Mouse (Mus musculus) CH12.LX (cell line): ENCODE results near the gene Serpinh1.

Experiments
- CTCF ChIP-seq, 2 experiments: IDR thresholded peaks in 1 of 2; conservative IDR thresholded peaks in 1 of 2; 2 replicates each; pipeline ENCODE4 v1.5.1; 2011 to 2012; ENCODE audit warnings: low read depth in 2 of 2, low read length in 2 of 2, improper control_type of control experiment in 1 of 2, inconsistent platforms in 1 of 2, mild to moderate bottlenecking in 1 of 2, moderate library complexity in 1 of 2
- EP300 ChIP-seq: IDR thresholded peaks from 2 replicates; pipeline ENCODE4 v1.6.1; 2011; ENCODE audit warnings: low read length, improper control_type of control experiment
- MAZ ChIP-seq: IDR thresholded peaks from 2 replicates; pipeline ENCODE4 v1.6.1; 2012; ENCODE audit warnings: low read depth, mild to moderate bottlenecking, inconsistent platforms, low read length, improper control_type of control experiment, moderate library complexity
- MXI1 ChIP-seq: IDR thresholded peaks from 2 replicates; pipeline ENCODE4 v1.6.1; 2011; ENCODE audit warnings: mild to moderate bottlenecking, low read depth, low read length, improper control_type of control experiment
- NRF1 ChIP-seq: IDR thresholded peaks from 2 replicates; pipeline ENCODE4 v1.6.1; 2014; ENCODE audit warnings: low read depth, mild to moderate bottlenecking, inconsistent platforms, low read length, improper control_type of control experiment, moderate library complexity
- POLR2A ChIP-seq: IDR thresholded peaks from 2 replicates; pipeline ENCODE4 v1.6.1; 2011; ENCODE audit warnings: low read depth, mild to moderate bottlenecking, improper control_type of control experiment, low read length
- RAD21 ChIP-seq: IDR thresholded peaks from 2 replicates; pipeline ENCODE4 v1.6.1; 2011; ENCODE audit warnings: low read depth, mild to moderate bottlenecking, low read length, improper control_type of control experiment, moderate library complexity
- TCF12 ChIP-seq: IDR thresholded peaks from 2 replicates; pipeline ENCODE4 v1.6.1; 2014; ENCODE audit warnings: low read depth, mild to moderate bottlenecking, inconsistent platforms, low read length, improper control_type of control experiment

DNA sequence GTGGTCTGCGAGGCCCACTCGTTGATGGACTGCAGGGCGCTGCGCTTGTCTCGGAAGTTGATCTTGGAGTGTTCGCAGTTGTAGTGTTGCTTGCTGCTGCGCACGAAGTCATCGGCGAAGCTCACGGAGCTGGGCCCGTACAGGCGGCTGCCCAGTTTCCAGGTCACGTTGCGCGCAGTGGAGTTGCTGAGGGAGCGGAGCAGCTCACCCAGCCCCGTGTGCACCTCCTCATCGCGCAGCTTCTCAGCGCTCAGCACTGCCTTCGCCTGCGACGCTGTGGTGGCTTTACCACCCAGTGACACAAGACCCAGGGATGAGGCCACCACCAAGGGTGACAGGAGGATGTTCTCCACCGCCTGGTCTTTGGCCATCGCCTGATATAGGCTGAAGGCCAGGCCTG is 4.2 kb downstream of the Serpinh1 start:
- TF ChIP-seq POLR2A = no peak
- TF ChIP-seq MXI1 = no peak
- no peak for TF ChIP-seq MAZ
- TF ChIP-seq RAD21 = no peak
- TF ChIP-seq EP300 = no peak
- TF ChIP-seq NRF1 = no peak
- no peak for TF ChIP-seq CTCF (conservative IDR thresholded peaks at IDR 0.05 in 1 of 2, IDR thresholded peaks at IDR 0.05 in 1 of 2; ENCODE audit: low read depth in 2 of 2, low read length in 2 of 2)
- no peak for TF ChIP-seq TCF12
